ENCODE assay signal across 9 mouse cellular contexts in genomic region chr2:124747627-124748026, GRCm38 (mm10).
DNase-seq lines count a peak whose midpoint lies in the region; ATAC-seq and TF ChIP-seq lines count a peak whose summit lies in the region.
"Had no signal": no experiment of that assay in that cellular context is flagged by ENCODE, and none has a peak within 500 bp of the region (broad histone marks: within the 10 kb centered on the region; RNA-seq: fewer than 3 reads in every experiment).

No protein-coding gene starts in this region.

- H3K9ac ChIP-seq in heart, embryonic 11.5 days (ENCODE audit: low read depth, low read length), result no peak overlapping the region
- H3K9ac ChIP-seq in heart, embryonic 15.5 days, result no peak overlapping the region
- H3K9ac ChIP-seq in lung, embryonic 15.5 days, result no peak overlapping the region
- no peak overlapping the region for H3K9ac ChIP-seq in intestine, postnatal 0 days (ENCODE audit: low read depth, low read length)
- H3K9ac ChIP-seq in liver, postnatal 0 days (replicated peaks), result no peak overlapping the region

- 59% methylated on average over 4 of the region's 4 CpGs for WGBS in heart, embryonic 11.5 days (ENCODE audit: insufficient replicate concordance)
- WGBS in heart, embryonic 15.5 days, result 40% methylated on average over 4 of the region's 4 CpGs
- 61% methylated on average over 4 of the region's 4 CpGs for WGBS in lung, embryonic 15.5 days
- 77% methylated on average over 4 of the region's 4 CpGs for WGBS in intestine, postnatal 0 days
- WGBS in liver, postnatal 0 days (ENCODE audit: insufficient replicate concordance), result 78% methylated on average over 4 of the region's 4 CpGs

- no peak for TF ChIP-seq CTCF in brain, embryonic 14.5 days (IDR thresholded peaks at IDR 0.05; ENCODE audit: borderline replicate concordance, extremely low read depth, insufficient read depth, insufficient read length)
- no peak for TF ChIP-seq CTCF in intestine, postnatal 0 days (IDR thresholded peaks at IDR 0.05; ENCODE audit: low read depth)
- no peak for TF ChIP-seq CTCF in liver, postnatal 0 days (IDR thresholded peaks at IDR 0.05; ENCODE audit: low read depth)

- ATAC-seq in heart, embryonic 11.5 days (replicated peaks; ENCODE audit: insufficient number of reproducible peaks, low FRiP score, low TSS enrichment), result no peak
- peak; percentile 87 for ATAC-seq in heart, embryonic 15.5 days (replicated peaks; ENCODE audit: insufficient number of reproducible peaks, insufficient read depth, low FRiP score, low read depth)
- ATAC-seq in lung, embryonic 15.5 days (ENCODE audit: borderline replicate concordance, extremely low read depth, low FRiP score, low TSS enrichment), result peak; percentile 62; the same call in 1 of the 2 replicates
- ATAC-seq in intestine, postnatal 0 days, result no peak
- ATAC-seq in liver, postnatal 0 days, result no peak
- no peak for ATAC-seq in megakaryocyte, adult 5-6 weeks (ENCODE audit: poor library complexity, severe bottlenecking)

- H3K4me3 ChIP-seq in heart, embryonic 11.5 days (ENCODE audit: low read depth, low read length), result no peak overlapping the region
- no peak overlapping the region for H3K4me3 ChIP-seq in heart, embryonic 15.5 days
- H3K4me3 ChIP-seq in lung, embryonic 15.5 days, result no peak overlapping the region
- no peak overlapping the region for H3K4me3 ChIP-seq in intestine, postnatal 0 days (ENCODE audit: low read depth, low read length)
- H3K4me3 ChIP-seq in liver, postnatal 0 days (ENCODE audit: low read depth, low read length), result no peak overlapping the region

- no peaks in the 10 kb centered on the region for H3K9me3 ChIP-seq in heart, embryonic 11.5 days (replicated peaks; ENCODE audit: control insufficient read depth, low read length)
- H3K9me3 ChIP-seq in heart, embryonic 15.5 days (replicated peaks), result no peaks in the 10 kb centered on the region
- no peaks in the 10 kb centered on the region for H3K9me3 ChIP-seq in lung, embryonic 15.5 days
- 0 out of 2 replicates have a peak, but pooled peaks cover 2% of the 10 kb centered on the region for H3K9me3 ChIP-seq in intestine, postnatal 0 days (ENCODE audit: control insufficient read depth)
- H3K9me3 ChIP-seq in liver, postnatal 0 days (ENCODE audit: low read length), result no peaks in the 10 kb centered on the region

- no peak for TF ChIP-seq EP300 in liver, postnatal 0 days (IDR thresholded peaks at IDR 0.05; ENCODE audit: low read depth)

- peak; percentile 46 to 49 for DNase-seq in heart, adult 9 months (ENCODE audit: low spot score in 2 of 2)
- DNase-seq in brain, embryonic 14.5 days (ENCODE audit: low read depth), result peak; percentile 85
- no peak for DNase-seq in liver, postnatal 0 days

- no peak overlapping the region for H3K4me2 ChIP-seq in heart, embryonic 11.5 days
- 0 out of 2 replicates have a peak overlapping the region, but pooled peaks have one; percentile 7 for H3K4me2 ChIP-seq in heart, embryonic 15.5 days
- no peak overlapping the region for H3K4me2 ChIP-seq in lung, embryonic 15.5 days
- no peak overlapping the region for H3K4me2 ChIP-seq in intestine, postnatal 0 days (replicated peaks; ENCODE audit: low read depth)
- no peak overlapping the region for H3K4me2 ChIP-seq in liver, postnatal 0 days (ENCODE audit: low read depth, low read length)

- H3K36me3 ChIP-seq in heart, embryonic 11.5 days (ENCODE audit: control insufficient read depth, insufficient read depth, low read length), result no peaks in the 10 kb centered on the region
- H3K36me3 ChIP-seq in heart, embryonic 15.5 days, result no peaks in the 10 kb centered on the region
- no peaks in the 10 kb centered on the region for H3K36me3 ChIP-seq in lung, embryonic 15.5 days
- no peaks in the 10 kb centered on the region for H3K36me3 ChIP-seq in intestine, postnatal 0 days (ENCODE audit: control insufficient read depth, insufficient read depth)
- H3K36me3 ChIP-seq in liver, postnatal 0 days (replicated peaks; ENCODE audit: insufficient read depth, low read length), result no peaks in the 10 kb centered on the region
- H3K36me3 ChIP-seq: G1E had no signal

- no peak overlapping the region for H3K27ac ChIP-seq in heart, embryonic 11.5 days (ENCODE audit: low read depth, low read length)
- H3K27ac ChIP-seq in heart, embryonic 15.5 days, result peak overlapping the region; percentile 74
- H3K27ac ChIP-seq in lung, embryonic 15.5 days, result no peak overlapping the region
- H3K27ac ChIP-seq in intestine, postnatal 0 days (ENCODE audit: low read depth, low read length), result no peak overlapping the region
- H3K27ac ChIP-seq in liver, postnatal 0 days (ENCODE audit: low read depth), result no peak overlapping the region

- H3K27me3 ChIP-seq in heart, embryonic 11.5 days (ENCODE audit: control insufficient read depth, insufficient read depth, low read length), result no peaks in the 10 kb centered on the region
- H3K27me3 ChIP-seq in heart, embryonic 15.5 days, result no peaks in the 10 kb centered on the region
- H3K27me3 ChIP-seq in lung, embryonic 15.5 days, result no peaks in the 10 kb centered on the region
- H3K27me3 ChIP-seq in intestine, postnatal 0 days (replicated peaks; ENCODE audit: control insufficient read depth, insufficient read depth, low read length), result no peaks in the 10 kb centered on the region
- H3K27me3 ChIP-seq in liver, postnatal 0 days (ENCODE audit: insufficient read depth, low read length), result no peaks in the 10 kb centered on the region

- H3K4me1 ChIP-seq in heart, embryonic 11.5 days (ENCODE audit: control insufficient read depth, insufficient read depth, low read length), result no peaks in the 10 kb centered on the region
- peaks cover 15% of the 10 kb centered on the region for H3K4me1 ChIP-seq in heart, embryonic 15.5 days (replicated peaks)
- H3K4me1 ChIP-seq in lung, embryonic 15.5 days, result 0 out of 2 replicates have a peak, but pooled peaks cover 5% of the 10 kb centered on the region
- H3K4me1 ChIP-seq in intestine, postnatal 0 days (replicated peaks; ENCODE audit: control insufficient read depth, insufficient read depth, low read length), result no peaks in the 10 kb centered on the region
- no peaks in the 10 kb centered on the region for H3K4me1 ChIP-seq in liver, postnatal 0 days (ENCODE audit: insufficient read depth)

- TF ChIP-seq POLR2A in brain, embryonic 14.5 days (IDR thresholded peaks at IDR 0.05; ENCODE audit: borderline replicate concordance, extremely low read depth, insufficient read depth, insufficient read length, poor library complexity, severe bottlenecking), result no peak

Comparison
In these comparisons a context has a peak if more than half of its experiments do, and no peak if none do; other contexts are left out.
1. ATAC-seq: peak in heart, embryonic 15.5 days (single experiment) and lung, embryonic 15.5 days (single experiment); none in heart, embryonic 11.5 days (single experiment), intestine, postnatal 0 days (single experiment), liver, postnatal 0 days (single experiment) and megakaryocyte, adult 5-6 weeks (single experiment).